Mouse (Mus musculus) liver, adult (tissue): ENCODE measurements around the gene Acta1.

Experiments
- GATA4 ChIP-seq: IDR thresholded peaks from 2 replicates; pipeline ENCODE4 v1.6.1; 2014; ENCODE audit warnings: mild to moderate bottlenecking, low read length; ENCODE audit not compliant: insufficient replicate concordance

Gene Acta1

GRCm38 (mm10) chr8:123894502-123895097, at the start of gene Acta1:
TSS of gene Acta1 (minus strand) at chr8:123894751.
- TF ChIP-seq GATA4: no peak

- TF ChIP-seq GATA4: no peak
These were observed 34.5 kb upstream of the Acta1 start for GRCm38 (mm10) chr8:123929026-123929425.

DNA sequence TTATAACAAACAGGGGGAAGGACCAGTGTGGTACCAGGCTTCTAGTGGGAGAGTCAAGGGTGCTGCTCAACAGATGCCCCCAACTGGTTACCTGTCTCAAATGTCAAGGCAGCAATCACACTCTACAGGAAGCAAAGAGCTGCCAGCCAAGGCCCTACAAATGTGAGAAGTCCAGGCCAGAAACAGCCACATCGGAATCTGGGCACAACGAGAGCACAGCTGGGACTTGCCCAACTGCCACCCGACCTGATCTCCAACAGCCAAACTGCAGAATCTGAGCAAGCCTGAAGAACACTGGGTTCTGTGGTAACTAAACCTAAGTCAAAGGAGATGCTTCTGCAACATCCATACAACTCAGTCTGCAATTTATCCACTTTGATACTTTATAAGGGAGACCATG, 31.1 kb upstream of the Acta1 start:
- no peak for TF ChIP-seq GATA4

DNA sequence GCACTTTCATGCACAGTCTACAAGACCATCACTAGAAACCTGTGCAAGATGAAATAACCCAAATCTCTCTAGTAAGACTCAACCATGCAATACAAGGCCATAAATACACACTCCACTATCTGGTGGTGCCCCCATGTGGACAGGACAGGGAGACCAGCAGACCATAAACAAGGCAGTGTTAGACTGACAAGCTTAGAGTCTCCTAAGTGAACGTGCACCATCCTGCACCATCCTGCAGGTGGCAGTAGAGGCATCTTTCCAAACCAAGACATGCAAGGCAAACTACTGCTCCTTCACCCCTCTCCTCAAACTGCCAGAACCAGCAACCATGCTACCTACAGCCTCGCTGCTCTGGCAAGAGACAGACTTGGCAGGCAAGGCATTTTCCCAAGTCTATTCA, 30.2 kb upstream of the Acta1 start:
- TF ChIP-seq GATA4: no peak

DNA sequence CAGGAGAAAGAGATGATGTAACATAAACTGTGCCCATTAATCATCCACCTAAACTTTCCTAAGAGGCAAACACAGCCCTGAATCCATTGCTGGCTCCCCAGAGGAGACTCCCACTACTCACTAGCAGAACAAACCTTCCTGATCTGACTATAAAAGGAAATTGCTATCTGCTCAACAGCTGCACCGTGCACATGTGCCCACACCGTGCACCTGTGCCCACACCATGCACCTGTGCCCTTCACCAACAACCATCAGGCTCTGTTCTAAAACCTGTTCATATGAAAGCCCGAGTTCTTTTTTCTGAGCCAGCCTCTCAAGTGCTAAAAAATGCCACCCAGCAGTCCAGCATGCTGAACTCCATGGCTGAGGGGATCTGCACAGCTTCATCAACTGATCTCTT, 20.1 kb upstream of the Acta1 start:
- TF ChIP-seq GATA4: no peak

GRCm38 (mm10) chr8:123912265-123912664, 17.7 kb upstream of the Acta1 start:
- no peak for TF ChIP-seq GATA4

GRCm38 (mm10) chr8:123907604-123908003, 13.1 kb upstream of the Acta1 start:
- no peak for TF ChIP-seq GATA4

GRCm38 (mm10) chr8:123902653-123903052, 8.1 kb upstream of the Acta1 start:
- no peak for TF ChIP-seq GATA4

DNA sequence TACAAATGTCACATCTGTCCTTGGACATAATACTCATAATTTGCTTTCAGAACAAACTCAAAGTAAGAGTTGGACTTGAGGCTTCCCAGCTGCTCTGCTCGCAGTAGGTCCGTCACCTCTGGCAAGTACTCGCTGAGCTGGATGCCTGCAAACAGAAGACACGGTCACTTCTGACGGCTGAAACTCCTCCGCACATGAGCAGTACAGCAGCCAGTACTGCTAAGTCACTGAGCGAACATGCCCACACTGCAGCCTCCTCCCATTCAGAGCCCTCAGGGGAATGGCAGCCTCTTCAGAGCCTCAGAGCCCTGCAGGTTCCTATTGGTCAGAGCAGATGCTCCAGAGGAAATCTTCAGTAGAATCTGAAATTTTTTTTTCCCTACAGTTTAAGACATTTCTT, 4.8 kb upstream of the Acta1 start:
- no peak for TF ChIP-seq GATA4

- TF ChIP-seq GATA4: no peak
These were observed 4.0 kb upstream of the Acta1 start for GRCm38 (mm10) chr8:123898576-123898975.

- TF ChIP-seq GATA4: no peak
These were observed 2.2 kb upstream of the Acta1 start for GRCm38 (mm10) chr8:123896774-123897173.

- no peak for TF ChIP-seq GATA4
These were observed 1.8 kb upstream of the Acta1 start for GRCm38 (mm10) chr8:123896366-123896761.

- no peak for TF ChIP-seq GATA4
These were observed 1.3 kb upstream of the Acta1 start for GRCm38 (mm10) chr8:123895680-123896365.

DNA sequence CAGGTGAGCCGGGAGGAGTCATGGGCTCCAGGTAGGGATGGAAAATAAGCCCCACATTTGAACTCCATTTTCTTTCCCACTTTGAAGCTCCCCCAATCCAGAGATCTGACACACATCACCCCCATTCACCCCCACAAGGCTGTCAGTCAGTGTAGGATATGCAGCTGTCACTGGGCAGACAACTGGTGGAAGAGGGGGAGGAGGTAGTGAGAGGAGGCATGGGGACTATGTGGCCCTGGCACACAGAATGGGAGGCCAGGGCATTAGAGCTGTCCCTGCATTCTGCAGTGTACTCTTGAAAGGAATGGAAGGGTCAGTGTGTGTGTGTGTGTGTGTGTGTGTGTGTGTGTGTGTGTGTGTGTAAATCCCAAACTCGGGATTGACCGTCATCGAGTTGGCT, 679 bp upstream of the Acta1 start:
- no peak for TF ChIP-seq GATA4

GRCm38 (mm10) chr8:123893413-123893812, 1.1 kb downstream of the Acta1 start:
- TF ChIP-seq GATA4: no peak

GRCm38 (mm10) chr8:123892586-123893155, 1.9 kb downstream of the Acta1 start:
- TF ChIP-seq GATA4: no peak
